Mouse (Mus musculus) myocyte (in vitro differentiated cells): ENCODE measurements around the gene Cpvl. TPM values are rescaled to one million over a fixed set of nuclear protein-coding genes. Genes with fewer than 3 reads are reported as not detected.
A peak's percentile ranks its signal among the peaks of the same experiment; 100 is the strongest.

Experiments
- H3K27me3 ChIP-seq: one replicate; pipeline ENCODE4 v1.6.1; 2011; ENCODE audit not compliant: control insufficient read depth, insufficient read depth, insufficient read length
- H3K36me3 ChIP-seq: one replicate; pipeline ENCODE4 v1.6.1; 2011; ENCODE audit not compliant: control insufficient read depth, insufficient read depth
- H3K4me2 ChIP-seq: one replicate; pipeline ENCODE4 v1.6.1; 2011; ENCODE audit warnings: low read depth, control low read depth
- H3K4me3 ChIP-seq: one replicate; pipeline ENCODE4 v1.5.1; 2011; ENCODE audit warnings: mild to moderate bottlenecking, control low read depth, moderate library complexity
- H3K79me2 ChIP-seq: one replicate; pipeline ENCODE4 v1.6.1; 2011; ENCODE audit not compliant: control insufficient read depth, insufficient read depth
- H3ac ChIP-seq: one replicate; pipeline ENCODE4 v1.6.1; 2011; ENCODE audit not compliant: control insufficient read depth, insufficient read length
- CEBPB ChIP-seq: IDR thresholded peaks from 2 replicates; pipeline ENCODE4 v1.6.1; 2011; ENCODE audit warnings: mild to moderate bottlenecking, moderate library complexity; ENCODE audit not compliant: poor library complexity, insufficient read depth, severe bottlenecking
- E2F4 ChIP-seq: IDR thresholded peaks from one replicate; pipeline ENCODE4 v1.6.1; 2011; ENCODE audit warnings: mild to moderate bottlenecking, control low read depth, moderate library complexity; ENCODE audit not compliant: insufficient read depth
- MAX ChIP-seq: IDR thresholded peaks from one replicate; pipeline ENCODE4 v1.6.1; 2011; ENCODE audit warnings: low read depth, mild to moderate bottlenecking, control low read depth
- MYOD1 ChIP-seq, 3 experiments: IDR thresholded peaks; one replicate each; pipeline ENCODE4 v1.6.1; 2011; ENCODE audit warnings: control low read depth in 2 of 3, low read depth in 2 of 3, mild to moderate bottlenecking in 2 of 3, moderate library complexity in 1 of 3; ENCODE audit not compliant: insufficient read length in 2 of 3, control insufficient read depth in 1 of 3
- MYOG ChIP-seq, 3 experiments: IDR thresholded peaks; one replicate each; pipeline ENCODE4 v1.6.1; 2011; ENCODE audit warnings: control low read depth in 2 of 3, low read depth in 2 of 3, mild to moderate bottlenecking in 2 of 3; ENCODE audit not compliant: insufficient read length in 2 of 3, control insufficient read depth in 1 of 3, insufficient read depth in 1 of 3
- POLR2A ChIP-seq: IDR thresholded peaks from one replicate; pipeline ENCODE4 v1.6.1; 2011; ENCODE audit warnings: low read depth, mild to moderate bottlenecking, control low read depth, moderate library complexity; ENCODE audit not compliant: insufficient read length
- POLR2AphosphoS2 ChIP-seq: IDR thresholded peaks from one replicate; pipeline ENCODE4 v1.6.1; 2011; ENCODE audit warnings: low read depth, control low read depth; ENCODE audit not compliant: insufficient read length
- REST ChIP-seq: IDR thresholded peaks from one replicate; pipeline ENCODE4 v1.6.1; 2011; ENCODE audit warnings: mild to moderate bottlenecking, control low read depth, moderate library complexity; ENCODE audit not compliant: insufficient read depth, insufficient read length
- SRF ChIP-seq: IDR thresholded peaks from one replicate; pipeline ENCODE4 v1.6.1; 2011; ENCODE audit warnings: low read depth; ENCODE audit not compliant: control insufficient read depth, insufficient read length
- TCF12 ChIP-seq: IDR thresholded peaks from one replicate; pipeline ENCODE4 v1.6.1; 2011; ENCODE audit warnings: mild to moderate bottlenecking, control low read depth; ENCODE audit not compliant: poor library complexity, insufficient read depth, severe bottlenecking
- TCF3 ChIP-seq: IDR thresholded peaks from one replicate; pipeline ENCODE4 v1.6.1; 2011; ENCODE audit warnings: low read depth, control low read depth; ENCODE audit not compliant: insufficient read length
- USF1 ChIP-seq: IDR thresholded peaks from one replicate; pipeline ENCODE4 v1.6.1; 2011; ENCODE audit warnings: low read depth, mild to moderate bottlenecking, control low read depth, moderate library complexity
- polyA plus RNA-seq: library from polyadenylated mRNA; unstranded; fragments of >200 nt; fragmentation: generic; extraction: Trizol; gene quantifications from one replicate; pipeline ENCODE4 v1.2.1, GENCODE M21; 2012; ENCODE audit warnings: missing spikeins

The Cpvl gene
- polyA plus RNA-seq, 1 experiment, result not detected

DNA sequence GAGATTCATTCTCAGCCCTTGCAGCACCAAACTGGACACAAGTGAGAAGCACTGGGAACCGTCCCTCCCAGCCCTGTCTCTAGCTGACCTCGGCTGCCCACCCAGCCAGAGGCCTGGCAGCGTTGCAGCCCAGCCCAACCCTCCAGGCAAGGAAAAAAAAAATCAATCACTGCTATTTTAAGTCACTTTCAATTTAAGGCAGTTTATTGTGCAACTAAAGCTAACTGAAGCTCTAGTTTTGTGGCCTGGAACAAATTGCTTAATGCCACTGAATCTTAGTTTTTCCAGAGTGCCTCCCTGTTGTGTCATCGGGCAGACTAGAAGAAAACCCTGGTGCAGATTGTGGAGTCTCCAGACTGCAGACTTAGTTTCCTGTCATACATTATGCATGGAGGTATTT lies 17.0 kb upstream of the Cpvl start:
- TF ChIP-seq TCF12 (no peak), TCF3 (no peak), CEBPB (peak; percentile 40; the same call in 1 of the 2 replicates), MYOG (IDR thresholded peaks at IDR 0.05; ENCODE audit: control insufficient read depth in 1 of 3, insufficient read depth in 1 of 3, insufficient read length in 2 of 3, low read depth in 2 of 3) (no peak), POLR2A (no peak)
- no peaks in the 10 kb centered on the region for H3K79me2 ChIP-seq
- no peak overlapping the region for H3ac ChIP-seq
- no peaks in the 10 kb centered on the region for H3K36me3 ChIP-seq
- H3K4me3 ChIP-seq, result no peak overlapping the region
- no peak overlapping the region for H3K4me2 ChIP-seq
- peaks cover 10% of the 10 kb centered on the region for H3K27me3 ChIP-seq

DNA sequence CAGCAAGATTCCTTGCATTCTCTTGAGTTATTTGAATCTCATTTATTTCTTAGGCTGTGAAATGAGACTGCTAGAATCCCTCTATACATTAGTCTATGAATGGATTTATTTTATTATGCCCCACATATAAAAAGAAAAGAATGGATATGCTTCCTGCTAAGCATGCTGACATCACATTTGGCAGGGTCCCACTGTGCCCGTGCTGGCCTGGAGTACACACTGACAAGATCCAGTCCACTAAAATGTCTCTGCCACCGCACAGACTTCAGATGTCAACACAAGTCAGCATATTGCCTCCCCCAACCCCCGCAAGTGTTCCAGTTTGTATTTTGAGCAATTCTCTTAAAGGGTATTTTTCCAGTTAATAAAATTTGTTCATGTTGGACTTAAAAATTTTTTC lies 13.9 kb upstream of the Cpvl start:
- Histone ChIP-seq H3ac (no peak overlapping the region), H3K36me3 (no peaks in the 10 kb centered on the region), H3K79me2 (no peaks in the 10 kb centered on the region), H3K4me2 (no peak overlapping the region), H3K27me3 (peaks cover 10% of the 10 kb centered on the region), H3K4me3 (no peak overlapping the region)
- TF ChIP-seq POLR2AphosphoS2 (no peak), MAX (no peak), MYOD1 (IDR thresholded peaks at IDR 0.05; ENCODE audit: control insufficient read depth in 1 of 3, insufficient read length in 2 of 3, low read depth in 2 of 3) (no peak), MYOG (IDR thresholded peaks at IDR 0.05; ENCODE audit: control insufficient read depth in 1 of 3, insufficient read depth in 1 of 3, insufficient read length in 2 of 3, low read depth in 2 of 3) (no peak), CEBPB (no peak), POLR2A (no peak), SRF (no peak), TCF3 (no peak), REST (no peak), E2F4 (no peak), USF1 (no peak), TCF12 (no peak)

DNA sequence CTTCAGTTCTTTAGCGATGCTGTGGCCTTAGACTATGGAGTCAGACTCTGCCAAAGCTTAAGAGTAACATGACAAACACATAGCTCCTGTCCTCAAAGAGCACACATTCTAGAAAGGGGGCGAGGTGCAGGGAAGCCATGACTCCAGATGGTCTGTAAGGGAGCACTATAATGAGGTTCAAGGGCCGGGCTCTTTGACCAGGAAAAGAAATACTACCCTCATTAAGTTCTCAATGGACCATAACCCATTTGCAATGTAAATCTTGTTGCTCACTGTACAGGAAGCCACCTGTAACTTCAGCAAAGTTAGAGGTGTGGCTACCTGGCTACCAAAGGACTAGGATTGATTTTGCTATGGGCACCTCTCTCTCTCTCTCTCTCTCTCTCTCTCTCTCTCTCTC lies 8.8 kb upstream of the Cpvl start:
- Histone ChIP-seq H3K4me2 (no peak overlapping the region), H3K36me3 (no peaks in the 10 kb centered on the region), H3K79me2 (no peaks in the 10 kb centered on the region), H3K27me3 (peaks cover 6% of the 10 kb centered on the region), H3ac (no peak overlapping the region), H3K4me3 (no peak overlapping the region)
- TF ChIP-seq TCF12 (no peak), MYOG (IDR thresholded peaks at IDR 0.05; ENCODE audit: control insufficient read depth in 1 of 3, insufficient read depth in 1 of 3, insufficient read length in 2 of 3, low read depth in 2 of 3) (no peak), E2F4 (no peak), CEBPB (no peak), POLR2A (no peak), POLR2AphosphoS2 (no peak), MYOD1 (IDR thresholded peaks at IDR 0.05; ENCODE audit: control insufficient read depth in 1 of 3, insufficient read length in 2 of 3, low read depth in 2 of 3) (no peak)

DNA sequence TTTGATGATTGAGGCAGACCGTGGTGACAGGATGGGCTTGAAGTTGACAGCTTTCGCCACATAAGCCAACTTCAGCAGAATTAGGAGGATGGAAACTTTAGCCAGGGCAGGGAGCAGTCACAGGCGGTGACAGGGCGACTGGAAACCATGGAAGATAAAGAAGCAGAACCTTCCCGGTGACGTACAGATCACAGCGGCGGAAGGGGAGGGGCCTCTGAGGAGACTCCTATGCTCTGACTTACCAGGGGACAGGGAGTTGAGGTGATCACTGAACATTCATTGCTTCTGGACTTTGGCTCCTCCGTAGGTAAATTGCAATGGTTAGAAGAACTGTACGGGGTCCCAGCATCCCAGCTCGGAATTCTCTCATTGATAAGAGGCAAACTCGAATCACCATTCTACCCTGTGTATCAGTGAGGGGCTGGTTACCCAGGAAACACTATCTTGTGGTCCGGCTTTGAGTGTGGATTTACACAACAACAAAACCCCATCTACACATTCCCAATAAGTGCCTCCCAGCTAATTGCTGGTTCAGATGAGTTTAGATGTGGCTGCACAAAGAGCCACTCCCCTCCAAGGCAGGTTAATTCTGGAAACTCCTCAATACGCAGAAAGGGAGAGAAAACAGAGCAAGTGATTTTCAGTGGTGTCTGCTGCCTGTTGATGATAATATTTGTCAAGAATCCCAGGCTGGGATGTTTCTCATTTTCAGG lies 8.0 kb upstream of the Cpvl start:
- no peak overlapping the region for H3K4me2 ChIP-seq
- H3ac ChIP-seq, result no peak overlapping the region
- no peak for TF ChIP-seq TCF12
- TF ChIP-seq TCF3, result no peak
- TF ChIP-seq USF1, result no peak
- no peak for TF ChIP-seq POLR2AphosphoS2
- no peak for TF ChIP-seq MAX
- no peak for TF ChIP-seq E2F4
- TF ChIP-seq MYOG (IDR thresholded peaks at IDR 0.05; ENCODE audit: control insufficient read depth in 1 of 3, insufficient read depth in 1 of 3, insufficient read length in 2 of 3, low read depth in 2 of 3), result no peak
- no peak for TF ChIP-seq CEBPB
- H3K79me2 ChIP-seq, result no peaks in the 10 kb centered on the region
- no peak overlapping the region for H3K4me3 ChIP-seq
- peaks cover 6% of the 10 kb centered on the region for H3K27me3 ChIP-seq
- H3K36me3 ChIP-seq, result no peaks in the 10 kb centered on the region

DNA sequence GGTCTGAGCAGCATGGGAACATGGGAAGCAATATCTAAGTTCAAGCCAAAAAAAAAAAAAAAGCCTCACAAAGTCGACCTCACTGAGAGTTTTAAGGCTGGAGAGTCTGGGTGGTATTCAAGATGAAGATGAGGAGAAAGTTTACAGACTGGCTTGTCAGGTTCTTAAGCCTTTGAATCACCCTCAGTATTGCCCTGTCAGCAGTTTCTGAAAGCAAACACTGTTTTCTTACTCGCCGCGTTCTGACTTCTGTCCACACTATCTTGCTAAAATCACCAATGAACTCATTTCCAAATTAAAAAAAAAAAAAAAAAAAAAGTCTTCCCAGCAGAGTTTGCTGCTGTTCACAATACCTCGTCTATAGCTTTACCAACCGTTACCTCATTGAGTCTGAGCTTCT lies 5.3 kb upstream of the Cpvl start:
- Histone ChIP-seq H3K4me3 (no peak overlapping the region), H3K4me2 (no peak overlapping the region), H3ac (no peak overlapping the region), H3K36me3 (no peaks in the 10 kb centered on the region), H3K27me3 (no peaks in the 10 kb centered on the region), H3K79me2 (no peaks in the 10 kb centered on the region)
- TF ChIP-seq TCF3, result no peak
- TF ChIP-seq POLR2A, result no peak
- TF ChIP-seq REST, result no peak
- no peak for TF ChIP-seq TCF12
- no peak for TF ChIP-seq MAX
